Mouse (Mus musculus) MN1 (cell line): ENCODE results near the gene Gjd3.
A peak's percentile ranks its signal among the peaks of the same experiment; 100 is the strongest.
"Not testable (repeated sequence)": the region's sequence is repeated elsewhere in the genome, so short reads cannot be mapped to it uniquely, and the experiment has no call there.

Experiments
- DNase-seq: peaks from one replicate; pipeline ENCODE4 v3.0.0-alpha.2; 2016; ENCODE audit warnings: low spot score

The Gjd3 gene

GRCm38 (mm10) chr11:98982773-98983133, at the start of gene Gjd3:
Gene Gjd3 (minus strand): TSS chr11:98983016.
- no peak for DNase-seq

- DNase-seq = no peak
Observed at GRCm38 (mm10) chr11:99026899-99027440, 44.2 kb upstream of the Gjd3 start.

- DNase-seq = no peak
Observed at GRCm38 (mm10) chr11:99025878-99026277, 43.1 kb upstream of the Gjd3 start.

GRCm38 (mm10) chr11:99024468-99025134, 41.8 kb upstream of the Gjd3 start:
- no peak for DNase-seq

- DNase-seq = peak; percentile 98
Observed at GRCm38 (mm10) chr11:99023500-99024467, 41.0 kb upstream of the Gjd3 start, which contains the start of gene Top2a. Gene Top2a (minus strand): TSS chr11:99024189.

GRCm38 (mm10) chr11:99023094-99023493, 40.3 kb upstream of the Gjd3 start:
- DNase-seq = no peak

- DNase-seq = no peak
Observed at GRCm38 (mm10) chr11:99022384-99022933, 39.6 kb upstream of the Gjd3 start.

- DNase-seq = no peak
Observed at GRCm38 (mm10) chr11:99019844-99020243, 37.0 kb upstream of the Gjd3 start.

GRCm38 (mm10) chr11:99013856-99014255, 31.0 kb upstream of the Gjd3 start:
- DNase-seq = no peak

- no peak for DNase-seq
Observed at GRCm38 (mm10) chr11:99010706-99011105, 27.9 kb upstream of the Gjd3 start.

- DNase-seq = no peak
Observed at GRCm38 (mm10) chr11:99010124-99010523, 27.3 kb upstream of the Gjd3 start.

GRCm38 (mm10) chr11:99006788-99007187, 24.0 kb upstream of the Gjd3 start:
- DNase-seq = no peak

- no peak for DNase-seq
Observed at GRCm38 (mm10) chr11:98999243-98999642, 16.4 kb upstream of the Gjd3 start.

GRCm38 (mm10) chr11:98998776-98999175, 16.0 kb upstream of the Gjd3 start:
- DNase-seq = no peak

GRCm38 (mm10) chr11:98997659-98998058, 14.8 kb upstream of the Gjd3 start:
- no peak for DNase-seq

GRCm38 (mm10) chr11:98995987-98996386, 13.2 kb upstream of the Gjd3 start:
- DNase-seq = no peak

GRCm38 (mm10) chr11:98990866-98991265, 8.1 kb upstream of the Gjd3 start:
- no peak for DNase-seq

- DNase-seq = not testable (repeated sequence)
Observed at GRCm38 (mm10) chr11:98988260-98988659, 5.4 kb upstream of the Gjd3 start.

- DNase-seq = no peak
Observed at GRCm38 (mm10) chr11:98985542-98985941, 2.7 kb upstream of the Gjd3 start.

- DNase-seq = no peak
Observed at GRCm38 (mm10) chr11:98983551-98983950, 735 bp upstream of the Gjd3 start.

GRCm38 (mm10) chr11:98981997-98982772, 631 bp downstream of the Gjd3 start:
- peak; percentile 86 for DNase-seq
